Mouse (Mus musculus) limb, embryonic 10.5 days (tissue): ENCODE results near the gene Ttc17. TPM values are rescaled to one million over a fixed set of nuclear protein-coding genes. Genes with fewer than 3 reads are reported as not detected.

Experiments
- DNase-seq: peaks from one replicate; pipeline ENCODE4 v3.0.0-alpha.2; 2017; ENCODE audit warnings: low spot score
- H3K27ac ChIP-seq: fragments of 300-500 bp; sonication (generic); 2 replicates; pipeline ENCODE4 v1.5.1; 2016; ENCODE audit warnings: mild to moderate bottlenecking
- H3K27me3 ChIP-seq: fragments of 300-500 bp; sonication (generic); 2 replicates; pipeline ENCODE4 v1.6.1; 2016; ENCODE audit warnings: low read depth, mild to moderate bottlenecking; ENCODE audit not compliant: poor library complexity, severe bottlenecking
- H3K36me3 ChIP-seq: fragments of 300-500 bp; sonication (generic); 2 replicates; pipeline ENCODE4 v1.6.1; 2016; ENCODE audit warnings: mild to moderate bottlenecking, moderate library complexity
- H3K4me1 ChIP-seq: fragments of 300-500 bp; sonication (generic); 2 replicates; pipeline ENCODE4 v1.6.1; 2016
- H3K4me3 ChIP-seq: fragments of 300-500 bp; sonication (generic); 2 replicates; pipeline ENCODE4 v1.5.1; 2016; ENCODE audit warnings: mild to moderate bottlenecking, moderate library complexity
- H3K9me3 ChIP-seq: fragments of 300-500 bp; sonication (generic); replicated peaks from 2 replicates; pipeline ENCODE4 v1.6.1; 2016; ENCODE audit warnings: mild to moderate bottlenecking
- WGBS: fragments of 180-500 bp; shearing (Covaris S2); methylation state at CpG from one replicate; pipeline ENCODE4 v1.1.7; 2016; 5-methylcytosine and 5-hydroxymethylcytosine counted together
- polyA plus RNA-seq: library from polyadenylated mRNA; unstranded; fragments of >200 nt; fragmentation: Nextera tagmentation; extraction: Ambion mirVana; gene quantifications from 2 replicates; pipeline ENCODE4 v1.2.1, GENCODE M21; 2016

Ttc17 gene
- polyA plus RNA-seq, 1 experiment from 2014 or later, result 13.4 TPM

- no peak for DNase-seq
- 92% methylated on average over 4 of the region's 4 CpGs for WGBS
- Histone ChIP-seq H3K9me3 (no peaks in the 10 kb centered on the region), H3K4me1 (no peaks in the 10 kb centered on the region), H3K27ac (no peak overlapping the region), H3K4me3 (no peak overlapping the region), H3K36me3 (peaks cover 87% of the 10 kb centered on the region), H3K27me3 (no peaks in the 10 kb centered on the region)
These were observed 46.0 kb downstream of the Ttc17 start for GRCm38 (mm10) chr2:94360398-94360973.

GRCm38 (mm10) chr2:94348165-94348591 lies 58.3 kb downstream of the Ttc17 start:
- 90% methylated on average over 6 of the region's 6 CpGs for WGBS

DNA sequence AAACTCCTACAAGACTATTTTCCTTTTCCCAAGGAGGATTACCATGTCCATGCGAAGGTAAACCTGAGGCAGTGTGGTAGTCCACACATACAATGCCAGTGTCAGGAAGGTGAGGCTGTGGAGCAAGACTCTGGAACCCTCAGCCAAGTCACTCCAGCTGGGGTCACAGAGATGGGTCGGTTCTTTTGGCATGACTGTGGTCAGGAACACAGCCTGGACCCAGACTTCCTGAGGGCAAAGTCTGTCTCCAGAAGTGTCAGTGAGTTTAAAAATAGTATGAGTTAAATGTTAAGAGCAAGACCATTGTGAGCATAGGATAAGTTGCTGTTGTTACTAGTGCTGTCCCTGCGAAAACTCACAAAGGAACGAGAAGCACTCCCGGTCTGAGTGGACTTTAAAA lies 59.7 kb downstream of the Ttc17 start:
- no peak for DNase-seq
- H3K36me3 ChIP-seq, result peaks cover 20% of the 10 kb centered on the region
- no peaks in the 10 kb centered on the region for H3K9me3 ChIP-seq
- H3K4me1 ChIP-seq, result no peaks in the 10 kb centered on the region; the same call in 1 of the 2 replicates
- H3K4me3 ChIP-seq, result no peak overlapping the region
- 93% methylated on average over 5 of the region's 5 CpGs for WGBS
- no peak overlapping the region for H3K27ac ChIP-seq
- H3K27me3 ChIP-seq, result no peaks in the 10 kb centered on the region

More at GRCm38 (mm10) chr2:94348165-94348591, 58.3 kb downstream of the Ttc17 start:
- Histone ChIP-seq H3K4me1 (no peaks in the 10 kb centered on the region; the same call in 1 of the 2 replicates), H3K27me3 (no peaks in the 10 kb centered on the region), H3K9me3 (no peaks in the 10 kb centered on the region), H3K36me3 (peaks cover 14% of the 10 kb centered on the region), H3K4me3 (no peak overlapping the region), H3K27ac (no peak overlapping the region)
- DNase-seq, result no peak

DNA sequence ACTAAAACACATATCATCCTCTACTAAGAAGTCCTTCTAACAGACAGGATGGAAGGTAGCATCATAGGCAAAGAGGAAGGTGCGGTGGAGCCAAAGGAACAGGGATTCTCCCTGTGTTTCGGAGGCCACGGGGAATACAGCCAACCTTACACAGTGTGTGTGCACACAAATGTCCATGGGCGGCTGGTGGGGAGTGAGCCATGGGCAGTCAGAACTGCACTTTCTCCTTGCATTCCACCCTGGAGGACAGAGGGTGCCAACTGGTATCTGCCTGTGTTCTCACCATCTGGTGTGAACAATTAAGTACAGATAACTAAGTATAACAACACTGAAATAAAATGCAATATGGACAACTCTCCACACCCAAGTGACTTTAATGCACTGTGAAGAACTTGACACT lies 61.9 kb downstream of the Ttc17 start:
- peaks cover 27% of the 10 kb centered on the region for H3K36me3 ChIP-seq
- no peaks in the 10 kb centered on the region; the same call in 1 of the 2 replicates for H3K4me1 ChIP-seq
- WGBS, result 93% methylated on average over 4 of the region's 4 CpGs
- H3K9me3 ChIP-seq, result no peaks in the 10 kb centered on the region
- H3K27me3 ChIP-seq, result no peaks in the 10 kb centered on the region
- no peak for DNase-seq
- no peak overlapping the region for H3K27ac ChIP-seq
- no peak overlapping the region for H3K4me3 ChIP-seq

- WGBS, result 87% methylated on average over 12 of the region's 12 CpGs
- Histone ChIP-seq H3K27ac (no peak overlapping the region), H3K4me1 (no peaks in the 10 kb centered on the region; the same call in 1 of the 2 replicates), H3K4me3 (no peak overlapping the region), H3K27me3 (no peaks in the 10 kb centered on the region), H3K9me3 (no peaks in the 10 kb centered on the region), H3K36me3 (peaks cover 27% of the 10 kb centered on the region)
- no peak for DNase-seq
These were observed 62.9 kb downstream of the Ttc17 start for GRCm38 (mm10) chr2:94343290-94344285.

GRCm38 (mm10) chr2:94340769-94341168 lies 65.7 kb downstream of the Ttc17 start:
- no peaks in the 10 kb centered on the region; the same call in 1 of the 2 replicates for H3K4me1 ChIP-seq
- WGBS, result 90% methylated on average over 1 of the region's 1 CpGs
- DNase-seq, result no peak
- no peaks in the 10 kb centered on the region for H3K9me3 ChIP-seq
- H3K4me3 ChIP-seq, result no peak overlapping the region
- H3K36me3 ChIP-seq, result peaks cover 34% of the 10 kb centered on the region
- H3K27ac ChIP-seq, result no peak overlapping the region
- H3K27me3 ChIP-seq, result no peaks in the 10 kb centered on the region

- H3K36me3 ChIP-seq, result peaks cover 37% of the 10 kb centered on the region
- no peak for DNase-seq
- no peaks in the 10 kb centered on the region for H3K27me3 ChIP-seq
- H3K9me3 ChIP-seq, result no peaks in the 10 kb centered on the region
- 88% methylated on average over 5 of the region's 5 CpGs for WGBS
- no peak overlapping the region for H3K27ac ChIP-seq
- H3K4me1 ChIP-seq, result no peaks in the 10 kb centered on the region; the same call in 1 of the 2 replicates
- no peak overlapping the region for H3K4me3 ChIP-seq
These were observed 67.0 kb downstream of the Ttc17 start for GRCm38 (mm10) chr2:94339495-94339894.

DNA sequence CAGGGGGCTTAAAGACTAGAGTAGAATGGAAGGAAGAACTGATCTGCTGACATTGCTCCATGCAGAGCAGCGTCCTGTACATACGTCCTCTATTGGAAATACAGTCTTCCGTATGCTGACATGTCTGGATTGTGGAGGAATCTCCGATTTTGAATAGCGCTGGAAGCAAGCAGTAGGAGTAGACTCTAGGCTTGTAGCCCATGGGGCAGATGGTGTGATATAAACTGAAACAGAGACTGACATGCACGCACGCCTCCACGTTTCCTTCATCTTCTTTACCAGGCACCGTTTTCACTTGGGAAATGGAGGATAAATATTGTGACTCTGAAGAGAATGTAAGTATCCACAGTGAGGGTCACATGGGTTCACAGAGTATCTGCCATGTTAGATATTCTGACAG lies 70.2 kb downstream of the Ttc17 start:
- no peak overlapping the region for H3K27ac ChIP-seq
- H3K36me3 ChIP-seq, result peaks cover 39% of the 10 kb centered on the region
- 95% methylated on average over 9 of the region's 9 CpGs for WGBS
- no peaks in the 10 kb centered on the region for H3K9me3 ChIP-seq
- no peaks in the 10 kb centered on the region for H3K27me3 ChIP-seq
- H3K4me3 ChIP-seq, result no peak overlapping the region
- DNase-seq, result no peak
- no peaks in the 10 kb centered on the region for H3K4me1 ChIP-seq

GRCm38 (mm10) chr2:94334742-94335046 lies 71.8 kb downstream of the Ttc17 start:
- H3K27me3 ChIP-seq, result no peaks in the 10 kb centered on the region
- H3K4me3 ChIP-seq, result no peak overlapping the region
- peaks cover 46% of the 10 kb centered on the region for H3K36me3 ChIP-seq
- no peaks in the 10 kb centered on the region for H3K4me1 ChIP-seq
- 84% methylated on average over 2 of the region's 2 CpGs for WGBS
- H3K27ac ChIP-seq, result no peak overlapping the region
- no peak for DNase-seq
- H3K9me3 ChIP-seq, result no peaks in the 10 kb centered on the region

GRCm38 (mm10) chr2:94333841-94334741 lies 72.4 kb downstream of the Ttc17 start:
- H3K9me3 ChIP-seq, result no peaks in the 10 kb centered on the region
- no peak overlapping the region for H3K4me3 ChIP-seq
- H3K4me1 ChIP-seq, result no peaks in the 10 kb centered on the region
- no peak overlapping the region for H3K27ac ChIP-seq
- no peaks in the 10 kb centered on the region for H3K27me3 ChIP-seq
- DNase-seq, result no peak
- 92% methylated on average over 14 of the region's 14 CpGs for WGBS
- peaks cover 51% of the 10 kb centered on the region for H3K36me3 ChIP-seq

GRCm38 (mm10) chr2:94333086-94333485 lies 73.4 kb downstream of the Ttc17 start:
- DNase-seq, result no peak
- H3K36me3 ChIP-seq, result peaks cover 57% of the 10 kb centered on the region
- H3K4me3 ChIP-seq, result no peak overlapping the region
- 96% methylated on average over 2 of the region's 2 CpGs for WGBS
- H3K4me1 ChIP-seq, result no peaks in the 10 kb centered on the region
- H3K27ac ChIP-seq, result no peak overlapping the region
- no peaks in the 10 kb centered on the region for H3K9me3 ChIP-seq
- no peaks in the 10 kb centered on the region for H3K27me3 ChIP-seq

- Histone ChIP-seq H3K36me3 (peaks cover 77% of the 10 kb centered on the region), H3K4me3 (no peak overlapping the region)
These were observed 77.2 kb downstream of the Ttc17 start for GRCm38 (mm10) chr2:94329336-94329735.

More at GRCm38 (mm10) chr2:94329336-94329735, 77.2 kb downstream of the Ttc17 start:
- DNase-seq, result no peak
- 98% methylated on average over 13 of the region's 13 CpGs for WGBS
- Histone ChIP-seq H3K9me3 (no peaks in the 10 kb centered on the region), H3K27me3 (no peaks in the 10 kb centered on the region), H3K4me1 (no peaks in the 10 kb centered on the region), H3K27ac (no peak overlapping the region)
